Mouse (Mus musculus) intestine, postnatal 0 days (tissue): ENCODE data around the gene Cdc123. TPM values are rescaled to one million over a fixed set of nuclear protein-coding genes. Genes with fewer than 3 reads are reported as not detected.

Experiments used
- ATAC-seq: fragments of 200-750 bp; cut with Nextera tagmentation; 2 replicates; pipeline ENCODE4 v1.8.0; 2017; ENCODE audit warnings: mild to moderate bottlenecking, moderate TSS enrichment, moderate library complexity
- H3K27ac ChIP-seq: fragments of 300-500 bp; sonication (generic); 2 replicates; pipeline ENCODE4 v1.5.1; 2014; ENCODE audit warnings: mild to moderate bottlenecking, low read depth, low read length, moderate library complexity
- H3K27me3 ChIP-seq: fragments of 300-500 bp; sonication (generic); replicated peaks from 2 replicates; pipeline ENCODE4 v1.6.1; 2014; ENCODE audit warnings: low read length, mixed read lengths; ENCODE audit not compliant: control insufficient read depth, insufficient read depth
- H3K36me3 ChIP-seq: fragments of 300-500 bp; sonication (generic); 2 replicates; pipeline ENCODE4 v1.6.1; 2014; ENCODE audit warnings: mild to moderate bottlenecking, moderate library complexity; ENCODE audit not compliant: control insufficient read depth, insufficient read depth
- H3K4me1 ChIP-seq: fragments of 300-500 bp; sonication (generic); replicated peaks from 2 replicates; pipeline ENCODE4 v1.6.1; 2014; ENCODE audit warnings: antibody characterized with exemption, low read length, mixed read lengths; ENCODE audit not compliant: control insufficient read depth, insufficient read depth
- H3K4me2 ChIP-seq: fragments of 300-500 bp; sonication (generic); replicated peaks from 2 replicates; pipeline ENCODE4 v1.6.1; 2014; ENCODE audit warnings: low read depth, mild to moderate bottlenecking, moderate library complexity
- H3K4me3 ChIP-seq: fragments of 300-500 bp; sonication (generic); 2 replicates; pipeline ENCODE4 v1.5.1; 2014; ENCODE audit warnings: low read depth, low read length
- H3K9ac ChIP-seq: fragments of 300-500 bp; sonication (generic); 2 replicates; pipeline ENCODE4 v1.6.1; 2014; ENCODE audit warnings: mild to moderate bottlenecking, low read depth, low read length
- H3K9me3 ChIP-seq: fragments of 300-500 bp; sonication (generic); 2 replicates; pipeline ENCODE4 v1.6.1; 2016; ENCODE audit warnings: mixed run types; ENCODE audit not compliant: control insufficient read depth
- CTCF ChIP-seq: sonication (generic); IDR thresholded peaks from 2 replicates; pipeline ENCODE4 v1.5.1; 2016; ENCODE audit warnings: low read depth, mild to moderate bottlenecking, control low read depth, antibody characterized with exemption, moderate library complexity
- WGBS: fragments of 180-500 bp; shearing (Covaris S2); extraction: QIAGEN DNeasy Blood & Tissue Kit; methylation state at CpG from one replicate; pipeline ENCODE4 v1.1.7; 2014; 5-methylcytosine and 5-hydroxymethylcytosine counted together
- polyA plus RNA-seq: library from polyadenylated mRNA; unstranded; fragments of >200 nt; fragmentation: Nextera tagmentation; extraction: Ambion mirVana; gene quantifications from 2 replicates; pipeline ENCODE4 v1.2.1, GENCODE M21; 2015

Gene Cdc123
- polyA plus RNA-seq, 1 experiment from 2014 or later, result 129 TPM

DNA sequence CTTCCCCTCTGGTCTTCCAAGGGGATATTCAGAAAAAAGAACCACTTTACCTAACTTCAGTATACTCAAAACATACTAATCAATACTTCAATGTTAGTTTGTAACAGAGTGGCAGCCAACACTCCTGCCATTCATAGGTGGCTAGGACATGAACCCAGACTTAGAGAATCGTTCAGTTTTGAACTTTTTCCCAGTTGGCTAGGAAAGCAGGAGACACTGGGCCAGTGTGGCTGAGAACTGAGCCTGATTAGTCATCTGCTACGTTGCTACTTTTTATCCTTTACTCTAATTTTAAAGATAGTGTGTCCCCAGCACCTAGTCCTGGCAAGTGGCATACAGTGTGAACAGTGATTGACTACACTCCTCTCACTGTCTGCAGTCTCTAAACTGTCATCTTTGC lies 22.7 kb upstream of the Cdc123 start:
- WGBS, result 80% methylated on average over 2 of the region's 2 CpGs

DNA sequence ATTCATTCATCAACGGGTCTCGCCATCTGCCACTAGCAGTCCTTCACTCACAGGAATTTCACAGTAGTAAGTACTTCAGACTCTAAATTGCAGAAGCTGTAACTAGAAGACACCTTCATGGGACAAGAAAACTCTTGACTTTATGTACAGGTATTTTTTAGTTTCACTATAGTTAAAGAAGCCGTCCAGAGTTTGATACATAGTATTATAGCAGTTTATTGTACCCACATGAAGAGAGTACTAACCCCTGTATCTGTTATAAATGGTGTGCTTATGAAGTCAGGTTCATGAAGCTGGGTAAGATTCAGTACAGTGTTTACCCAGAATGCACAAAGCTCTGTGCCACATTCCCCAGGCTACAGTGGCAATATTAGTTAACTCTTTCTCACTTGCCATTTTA lies 17.9 kb upstream of the Cdc123 start, which contains the start of gene Gm13199:
Gm13199 (minus strand) TSS at position 101 of the 400 bp plus-strand sequence.
- Histone ChIP-seq H3K4me2 (no peak within 1 kb of the TSS), H3K4me1 (no peaks in the 10 kb centered on the region), H3K36me3 (peaks cover 40% of the 10 kb centered on the region), H3K9me3 (no peaks in the 10 kb centered on the region), H3K27me3 (no peaks in the 10 kb centered on the region), H3K4me3 (no peak within 1 kb of the TSS), H3K9ac (no peak within 1 kb of the TSS), H3K27ac (no peak within 1 kb of the TSS)
- WGBS, result 93% methylated on average over 3 of the region's 3 CpGs
- no peak for ATAC-seq
- TF ChIP-seq CTCF, result no peak

More for the DNA sequence above, 22.7 kb upstream of the Cdc123 start:
- no peak overlapping the region for H3K9ac ChIP-seq
- no peaks in the 10 kb centered on the region for H3K9me3 ChIP-seq
- no peak overlapping the region for H3K4me2 ChIP-seq
- H3K27ac ChIP-seq, result no peak overlapping the region
- H3K27me3 ChIP-seq, result no peaks in the 10 kb centered on the region
- H3K4me3 ChIP-seq, result no peak overlapping the region
- H3K36me3 ChIP-seq, result peaks cover 53% of the 10 kb centered on the region
- TF ChIP-seq CTCF, result no peak
- no peak for ATAC-seq
- H3K4me1 ChIP-seq, result no peaks in the 10 kb centered on the region

DNA sequence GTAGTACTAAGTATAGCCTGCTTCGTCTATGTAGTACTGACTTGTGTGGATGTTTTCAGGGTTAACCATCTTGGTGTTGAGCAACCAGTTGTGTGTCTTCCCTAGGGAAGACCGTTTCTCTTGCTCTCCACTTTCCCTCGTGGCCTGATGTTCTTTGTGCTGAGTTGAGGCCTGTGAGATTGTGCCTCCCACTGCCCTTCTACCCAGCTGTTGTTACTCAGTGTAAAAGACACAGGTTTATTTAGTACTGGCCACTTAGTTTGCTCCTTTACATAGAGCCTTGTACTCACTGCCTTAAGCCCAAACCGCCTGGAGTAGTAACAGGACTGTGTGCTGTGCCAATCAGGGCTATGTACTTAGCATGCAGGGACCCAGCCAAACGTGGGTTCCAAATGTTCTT lies 6.9 kb upstream of the Cdc123 start:
- Histone ChIP-seq H3K27ac (no peak overlapping the region), H3K4me3 (no peak overlapping the region), H3K4me1 (no peaks in the 10 kb centered on the region; the same call in 1 of the 2 replicates), H3K9me3 (no peaks in the 10 kb centered on the region), H3K36me3 (peaks cover 11% of the 10 kb centered on the region), H3K9ac (no peak overlapping the region), H3K4me2 (no peak overlapping the region), H3K27me3 (no peaks in the 10 kb centered on the region)
- no peak for TF ChIP-seq CTCF
- ATAC-seq, result no peak
- 75% methylated on average over 5 of the region's 5 CpGs for WGBS

DNA sequence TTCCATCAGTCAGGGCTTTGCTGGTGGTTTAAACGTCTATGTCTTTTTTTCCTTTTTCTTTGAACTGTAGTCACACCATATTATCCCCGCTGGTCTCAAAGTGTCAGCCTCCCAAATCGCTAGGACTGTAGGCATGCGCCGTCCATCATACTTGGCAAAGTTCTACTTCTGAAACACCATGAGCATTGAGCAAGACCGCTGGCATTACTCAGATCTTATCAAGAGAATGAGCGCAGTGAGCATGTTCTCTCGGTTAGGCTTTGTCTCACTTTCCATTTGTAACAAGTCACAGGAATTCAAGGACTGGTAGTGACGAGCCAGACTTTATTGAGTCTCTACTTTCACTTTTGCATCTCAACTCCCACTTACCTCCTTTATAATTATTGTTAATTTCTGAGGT lies 6.2 kb upstream of the Cdc123 start:
- Histone ChIP-seq H3K4me1 (no peaks in the 10 kb centered on the region; the same call in 1 of the 2 replicates), H3K36me3 (peaks cover 10% of the 10 kb centered on the region), H3K9me3 (no peaks in the 10 kb centered on the region), H3K27me3 (no peaks in the 10 kb centered on the region), H3K9ac (no peak overlapping the region), H3K4me2 (no peak overlapping the region), H3K27ac (no peak overlapping the region), H3K4me3 (no peak overlapping the region)
- 73% methylated on average over 9 of the region's 9 CpGs for WGBS
- no peak for ATAC-seq
- no peak for TF ChIP-seq CTCF

DNA sequence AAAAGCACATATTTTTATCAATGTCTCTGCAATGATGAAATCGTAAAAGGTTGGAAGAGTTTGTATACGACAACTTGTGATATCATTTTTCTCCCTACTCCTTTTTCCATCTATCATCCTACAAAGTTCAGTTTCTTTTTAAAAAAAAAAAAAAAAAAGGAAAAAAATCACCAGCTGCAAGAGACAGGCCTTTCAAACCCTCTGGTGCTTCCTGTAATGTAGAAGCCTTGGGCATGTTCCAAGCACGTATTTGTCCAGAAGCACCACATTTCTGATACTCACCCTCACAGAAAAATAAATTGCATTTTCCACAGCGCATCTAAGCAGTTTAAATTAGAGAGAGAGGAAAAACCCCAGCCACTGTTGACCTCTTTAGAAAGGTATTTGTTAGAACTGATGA lies 862 bp upstream of the Cdc123 start:
- no peaks in the 10 kb centered on the region; the same call in 1 of the 2 replicates for H3K4me1 ChIP-seq
- H3K4me3 ChIP-seq, result peak overlapping the region; percentile 83
- peak overlapping the region; percentile 84 for H3K27ac ChIP-seq
- H3K27me3 ChIP-seq, result no peaks in the 10 kb centered on the region
- H3K9me3 ChIP-seq, result no peaks in the 10 kb centered on the region
- H3K36me3 ChIP-seq, result peaks cover 15% of the 10 kb centered on the region
- peak overlapping the region; percentile 76 for H3K4me2 ChIP-seq
- no peak for ATAC-seq
- no peak for TF ChIP-seq CTCF
- peak overlapping the region; percentile 86 for H3K9ac ChIP-seq
- WGBS, result 18% methylated on average over 4 of the region's 4 CpGs

DNA sequence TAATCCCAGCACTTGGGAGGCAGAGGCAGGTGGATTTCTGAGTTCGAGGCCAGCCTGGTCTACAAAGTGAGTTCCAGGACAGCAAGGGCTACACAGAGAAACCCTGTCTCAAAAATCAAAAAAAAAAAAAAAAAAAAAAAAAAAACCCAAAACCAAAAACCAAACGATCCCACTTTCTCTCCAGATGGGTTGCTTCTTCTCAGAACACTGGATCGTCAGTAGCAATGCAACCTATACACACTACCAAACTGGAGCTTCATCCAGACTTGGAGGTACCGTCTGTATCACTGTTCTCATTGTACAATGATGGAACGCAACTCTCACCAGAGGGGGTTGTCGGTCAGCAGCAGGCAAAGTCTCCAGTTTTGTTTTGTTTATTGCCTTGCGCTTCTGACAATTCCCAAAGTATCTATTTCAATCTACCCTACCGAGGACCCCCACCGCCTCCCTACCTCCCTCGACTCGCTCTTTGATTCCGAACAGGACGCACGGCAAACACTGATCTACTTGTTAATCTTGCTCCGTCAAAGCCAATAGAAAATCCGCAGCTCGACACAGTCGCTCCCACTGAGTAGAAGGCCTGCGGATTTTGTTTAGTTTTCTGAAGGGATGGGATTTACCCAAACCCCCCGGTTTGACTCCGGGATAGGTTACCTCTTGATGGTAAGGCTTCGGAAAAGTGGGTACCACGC lies 637 bp downstream of the Cdc123 start:
- 3% methylated on average over 23 of the region's 23 CpGs for WGBS
- Histone ChIP-seq H3K9ac (peak overlapping the region; percentile 86), H3K4me3 (peak overlapping the region; percentile 83), H3K27ac (peak overlapping the region; percentile 84), H3K4me2 (peak overlapping the region; percentile 76), H3K27me3 (no peaks in the 10 kb centered on the region), H3K9me3 (no peaks in the 10 kb centered on the region), H3K4me1 (no peaks in the 10 kb centered on the region; the same call in 1 of the 2 replicates), H3K36me3 (peaks cover 29% of the 10 kb centered on the region)
- ATAC-seq, result no peak; the same call in 1 of the 2 replicates
- peak; percentile 37 for TF ChIP-seq CTCF
